Mouse (Mus musculus) gastrocnemius, postnatal 36 days (tissue): ENCODE data around the gene Ccl27a. TPM values are rescaled to one million over a fixed set of nuclear protein-coding genes. Genes with fewer than 3 reads are reported as not detected.

Experiments
- total RNA-seq, 2 experiments: library from RNA; stranded (reverse); gene quantifications; 2 replicates each; pipeline ENCODE4 v1.2.3; 2021

Ccl27a gene
- total RNA-seq, 2 experiments from 2014 or later: 18.5 to 19.1 TPM

Other genes starting within 250 kb of the Ccl27a start
- 10 to 100 TPM; 19.3 to 20.4 TPM for gene Fam219a, start 204.7 kb downstream of the Ccl27a start, total RNA-seq
- gene Dnaic1, start 204.5 kb downstream of the Ccl27a start, total RNA-seq: not detected
- gene Enho, start 133.9 kb downstream of the Ccl27a start, total RNA-seq: 10 to 100 TPM; 10.3 to 10.9 TPM
- 10 to 100 TPM; 24.8 to 31.1 TPM for gene Cntfr, start 77.2 kb downstream of the Ccl27a start, total RNA-seq
- gene Il11ra1, start 74.3 kb downstream of the Ccl27a start, total RNA-seq: 10 to 100 TPM; 30.8 to 41.2 TPM
- 10 to 100 TPM; 46.8 to 50.0 TPM for gene Rpp25l, start 60.7 kb downstream of the Ccl27a start, total RNA-seq
- 10 to 100 TPM; 40.9 to 41.9 TPM for gene Dctn3, start 51.1 kb downstream of the Ccl27a start, total RNA-seq
- gene Arid3c, start 43.1 kb downstream of the Ccl27a start, total RNA-seq: not detected
- gene Galt, start 19.0 kb downstream of the Ccl27a start, total RNA-seq: 10 to 100 TPM; 27.5 to 36.7 TPM
- 1 to 10 TPM; 7.2 to 8.8 TPM for gene Sigmar1, start 18.1 kb downstream of the Ccl27a start, total RNA-seq
- gene Gm21541, start 129.4 kb upstream of the Ccl27a start, total RNA-seq: not detected
- gene Gm20878, start 167.3 kb upstream of the Ccl27a start, total RNA-seq: not detected
- gene Fam205a4, start 191.8 kb upstream of the Ccl27a start, total RNA-seq: under 1 TPM in 1 of 2 experiments, not detected in 1; 0.07 TPM